Mouse (Mus musculus) neural tube, embryonic 12.5 days (tissue): Measurements from ENCODE around the gene Relch. TPM values are rescaled to one million over a fixed set of nuclear protein-coding genes. Genes with fewer than 3 reads are reported as not detected.
"Not testable (repeated sequence)": the region's sequence is repeated elsewhere in the genome, so short reads cannot be mapped to it uniquely, and the experiment has no call there.

Source experiments
- ATAC-seq: fragments of 200-750 bp; cut with Nextera tagmentation; 2 replicates; pipeline ENCODE4 v1.8.0; 2017; ENCODE audit warnings: low read depth, mild to moderate bottlenecking, moderate TSS enrichment, moderate library complexity; ENCODE audit not compliant: low FRiP score
- H3K27ac ChIP-seq: fragments of 300-500 bp; sonication (generic); 2 replicates; pipeline ENCODE4 v1.5.1; 2016
- H3K27me3 ChIP-seq: fragments of 300-500 bp; sonication (generic); replicated peaks from 2 replicates; pipeline ENCODE4 v1.6.1; 2016; ENCODE audit warnings: mild to moderate bottlenecking
- H3K36me3 ChIP-seq: fragments of 300-500 bp; sonication (generic); 2 replicates; pipeline ENCODE4 v1.6.1; 2016; ENCODE audit warnings: mild to moderate bottlenecking
- H3K4me1 ChIP-seq: fragments of 300-500 bp; sonication (generic); 2 replicates; pipeline ENCODE4 v1.6.1; 2016
- H3K4me2 ChIP-seq: fragments of 300-500 bp; sonication (generic); replicated peaks from 2 replicates; pipeline ENCODE4 v1.6.1; 2016; ENCODE audit warnings: mild to moderate bottlenecking
- H3K4me3 ChIP-seq: fragments of 300-500 bp; sonication (generic); 2 replicates; pipeline ENCODE4 v1.5.1; 2016
- H3K9ac ChIP-seq: fragments of 300-500 bp; sonication (generic); 2 replicates; pipeline ENCODE4 v1.6.1; 2016; ENCODE audit warnings: mild to moderate bottlenecking
- H3K9me3 ChIP-seq: fragments of 300-500 bp; sonication (generic); 2 replicates; pipeline ENCODE4 v1.6.1; 2016; ENCODE audit warnings: mild to moderate bottlenecking
- WGBS: fragments of 180-500 bp; shearing (Covaris S2); methylation state at CpG from one replicate; pipeline ENCODE4 v1.1.7; 2016; 5-methylcytosine and 5-hydroxymethylcytosine counted together
- polyA plus RNA-seq: library from polyadenylated mRNA; unstranded; fragments of >200 nt; fragmentation: Nextera tagmentation; extraction: Ambion mirVana; gene quantifications from 2 replicates; pipeline ENCODE4 v1.2.1, GENCODE M21; 2016

Relch gene
- polyA plus RNA-seq, 1 experiment from 2014 or later, result 46.6 TPM

DNA sequence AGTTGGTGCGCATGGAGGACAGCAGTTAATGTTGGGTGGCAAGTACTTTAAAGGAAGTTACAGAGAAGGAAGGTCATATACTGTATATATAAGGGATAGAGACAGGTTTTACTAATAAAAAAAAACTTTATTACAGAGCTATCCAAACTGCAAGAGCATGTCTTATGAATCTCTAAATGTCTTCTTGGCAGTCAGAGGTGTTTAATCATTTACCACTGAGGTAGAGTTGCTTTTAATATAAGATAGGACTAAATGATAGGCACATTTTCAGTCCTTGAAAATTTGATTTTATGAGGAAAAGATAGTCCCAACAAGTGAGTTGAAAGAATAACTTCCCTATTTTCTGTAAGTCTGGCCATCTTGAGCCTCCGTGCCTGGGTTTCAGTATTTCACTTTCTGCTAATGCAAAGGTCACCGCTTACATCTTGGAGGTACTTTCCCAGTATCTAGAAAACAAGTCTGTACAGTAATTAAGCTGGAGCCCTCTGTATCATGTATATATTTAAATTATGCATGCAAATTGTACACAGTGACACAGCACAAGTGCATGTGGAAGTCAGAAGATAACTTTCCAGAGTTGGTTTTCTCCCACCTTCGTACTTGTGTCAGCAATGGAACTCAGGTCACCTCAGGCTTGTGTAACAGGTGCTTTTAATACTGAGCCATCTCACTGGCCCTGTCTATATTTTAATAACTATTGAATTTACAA, 84.6 kb downstream of the Relch start:
- Histone ChIP-seq H3K4me3 (no peak overlapping the region), H3K9me3 (no peaks in the 10 kb centered on the region), H3K9ac (no peak overlapping the region), H3K4me2 (no peak overlapping the region), H3K27me3 (no peaks in the 10 kb centered on the region), H3K4me1 (no peaks in the 10 kb centered on the region), H3K36me3 (peaks cover 22% of the 10 kb centered on the region), H3K27ac (no peak overlapping the region)
- no peak for ATAC-seq
- WGBS, result 97% methylated on average over 4 of the region's 4 CpGs

DNA sequence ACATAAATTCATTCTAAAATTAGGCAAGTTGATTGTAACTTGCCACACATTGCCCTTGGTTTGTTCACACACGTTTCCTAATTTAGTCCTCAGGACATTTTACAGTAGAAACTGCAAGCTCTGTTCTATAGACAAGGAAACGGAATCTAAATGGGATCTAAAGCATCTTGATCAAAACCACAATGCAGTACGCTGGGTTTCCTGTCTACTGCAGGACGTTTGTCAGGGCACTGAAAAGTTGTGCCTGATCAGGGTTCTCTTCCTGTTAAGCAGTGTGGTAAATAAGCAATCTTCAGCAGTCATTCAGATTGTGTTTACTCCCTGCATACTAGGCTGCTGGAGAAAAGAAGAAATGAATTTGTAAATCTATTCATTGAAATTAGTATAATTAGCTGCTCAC, 88.5 kb downstream of the Relch start:
- H3K27me3 ChIP-seq, result no peaks in the 10 kb centered on the region
- H3K4me1 ChIP-seq, result no peaks in the 10 kb centered on the region
- no peak for ATAC-seq
- no peaks in the 10 kb centered on the region for H3K9me3 ChIP-seq
- no peak overlapping the region for H3K4me2 ChIP-seq
- WGBS, result 85% methylated on average over 4 of the region's 4 CpGs
- no peak overlapping the region for H3K4me3 ChIP-seq
- no peak overlapping the region for H3K27ac ChIP-seq
- peaks cover 8% of the 10 kb centered on the region for H3K36me3 ChIP-seq
- H3K9ac ChIP-seq, result no peak overlapping the region

- H3K27ac ChIP-seq, result no peak overlapping the region
- no peak overlapping the region for H3K9ac ChIP-seq
- no peaks in the 10 kb centered on the region for H3K9me3 ChIP-seq
- ATAC-seq, result no peak
- no peaks in the 10 kb centered on the region for H3K4me1 ChIP-seq
- WGBS, result 76% methylated on average over 1 of the region's 1 CpGs
- no peak overlapping the region for H3K4me3 ChIP-seq
- H3K27me3 ChIP-seq, result no peaks in the 10 kb centered on the region
- peaks cover 8% of the 10 kb centered on the region for H3K36me3 ChIP-seq
- H3K4me2 ChIP-seq, result no peak overlapping the region
Measured at GRCm38 (mm10) chr1:105752944-105753343, 89.3 kb downstream of the Relch start.

DNA sequence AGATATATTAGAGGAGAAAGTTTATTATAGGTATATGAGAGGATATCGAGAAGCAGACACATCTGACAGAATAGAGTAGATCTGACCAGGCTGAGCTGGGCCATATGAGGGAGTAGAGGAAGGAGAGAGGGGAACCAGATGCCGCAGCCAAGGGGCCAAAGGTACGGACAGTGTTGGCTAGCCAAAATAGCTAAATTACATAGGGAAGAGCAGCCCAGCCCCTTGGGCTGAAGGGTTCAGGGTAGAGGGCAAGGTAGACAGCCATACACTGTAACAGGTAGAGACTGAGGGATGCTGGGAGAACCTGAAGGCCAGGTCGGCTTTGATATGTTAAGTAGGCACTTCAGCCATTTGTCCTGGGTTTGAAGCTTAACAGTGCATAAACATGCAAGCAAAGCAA, 95.1 kb downstream of the Relch start:
- H3K36me3 ChIP-seq, result no peaks in the 10 kb centered on the region
- H3K4me2 ChIP-seq, result no peak overlapping the region
- H3K27ac ChIP-seq, result no peak overlapping the region
- H3K9ac ChIP-seq, result no peak overlapping the region
- H3K27me3 ChIP-seq, result no peaks in the 10 kb centered on the region
- no peak overlapping the region for H3K4me3 ChIP-seq
- 0 out of 2 replicates have a peak, but pooled peaks cover under 1% of the 10 kb centered on the region for H3K9me3 ChIP-seq
- ATAC-seq, result no peak
- H3K4me1 ChIP-seq, result no peaks in the 10 kb centered on the region
- 85% methylated on average over 4 of the region's 4 CpGs for WGBS

- Histone ChIP-seq H3K4me2 (no peak overlapping the region), H3K4me3 (no peak overlapping the region), H3K27me3 (no peaks in the 10 kb centered on the region), H3K9ac (no peak overlapping the region), H3K27ac (no peak overlapping the region), H3K36me3 (no peaks in the 10 kb centered on the region), H3K4me1 (no peaks in the 10 kb centered on the region), H3K9me3 (0 out of 2 replicates have a peak, but pooled peaks cover 3% of the 10 kb centered on the region)
- ATAC-seq, result no peak
- 82% methylated on average over 3 of the region's 3 CpGs for WGBS
Measured at GRCm38 (mm10) chr1:105759422-105760165, 95.9 kb downstream of the Relch start.

DNA sequence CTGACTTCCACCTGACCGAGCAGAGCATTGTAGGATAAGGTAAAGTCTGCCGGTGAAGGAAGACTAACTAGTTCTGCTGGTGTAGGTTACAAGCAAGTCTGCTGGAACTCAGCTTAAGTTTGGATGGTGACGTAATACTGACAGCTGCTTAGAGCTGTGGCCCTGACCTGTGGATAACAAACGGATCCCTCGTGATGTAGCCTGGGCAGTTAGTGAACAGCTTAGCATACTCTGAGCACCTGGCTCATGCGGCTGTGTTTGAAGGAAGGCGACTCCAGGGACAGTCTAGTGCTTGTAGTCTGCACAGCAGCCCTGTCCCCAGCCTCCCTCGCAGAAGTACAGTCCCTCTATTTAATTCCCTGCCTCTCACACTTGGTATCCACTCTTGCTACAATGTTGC, 101.9 kb downstream of the Relch start:
- no peaks in the 10 kb centered on the region for H3K27me3 ChIP-seq
- 0 out of 2 replicates have a peak, but pooled peaks cover 3% of the 10 kb centered on the region for H3K9me3 ChIP-seq
- no peak overlapping the region for H3K9ac ChIP-seq
- H3K4me3 ChIP-seq, result no peak overlapping the region
- no peak for ATAC-seq
- 84% methylated on average over 8 of the region's 8 CpGs for WGBS
- no peaks in the 10 kb centered on the region for H3K4me1 ChIP-seq
- no peak overlapping the region for H3K27ac ChIP-seq
- H3K4me2 ChIP-seq, result no peak overlapping the region
- H3K36me3 ChIP-seq, result no peaks in the 10 kb centered on the region

DNA sequence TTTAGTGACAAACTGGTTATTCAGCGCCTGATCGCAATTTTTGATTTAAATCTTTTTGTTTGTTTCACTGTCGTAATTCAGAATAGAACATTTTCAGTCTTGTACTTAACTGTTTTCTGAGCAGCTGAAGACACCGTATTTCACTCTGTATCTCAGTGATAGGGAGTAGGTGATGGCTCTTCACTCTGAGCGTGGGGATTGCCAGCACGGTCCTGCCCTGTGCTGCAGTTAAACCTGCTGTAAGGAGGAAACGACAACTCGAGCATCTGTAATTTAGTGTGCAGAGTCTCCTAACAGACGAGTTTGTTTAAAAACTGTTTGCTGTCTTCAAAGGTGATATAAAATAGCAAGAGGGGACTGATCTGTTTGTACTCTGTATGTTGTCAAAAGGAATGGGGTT, 102.4 kb downstream of the Relch start:
- H3K4me1 ChIP-seq, H3K4me3 ChIP-seq, H3K27ac ChIP-seq, H3K36me3 ChIP-seq, H3K4me2 ChIP-seq, H3K27me3 ChIP-seq, H3K9ac ChIP-seq, ATAC-seq, H3K9me3 ChIP-seq: not testable (repeated sequence)
- 81% methylated on average over 9 of the region's 9 CpGs for WGBS

GRCm38 (mm10) chr1:105768397-105768796, 104.7 kb downstream of the Relch start:
- no peak for ATAC-seq
- H3K36me3 ChIP-seq, result no peaks in the 10 kb centered on the region

DNA sequence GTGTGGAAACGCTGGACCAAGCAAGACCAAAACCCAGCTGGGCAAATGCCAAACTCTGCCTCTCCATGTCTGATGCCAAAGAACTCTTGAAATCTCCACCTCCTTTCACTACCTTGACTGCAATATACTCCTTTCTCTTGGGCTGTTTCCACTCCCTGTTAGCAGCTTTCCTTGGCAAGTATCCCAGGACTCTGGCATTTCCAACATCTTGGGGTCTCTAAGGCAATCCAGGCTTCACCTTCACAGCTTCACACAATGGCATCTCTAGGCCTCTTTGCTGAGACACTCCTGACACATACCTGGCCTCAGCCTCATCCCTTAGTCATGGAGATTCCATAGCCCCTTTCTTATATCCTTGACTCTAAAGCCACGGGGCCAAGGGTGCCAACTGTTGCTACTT, 107.0 kb downstream of the Relch start:
- ATAC-seq, result no peak
- H3K36me3 ChIP-seq, result no peaks in the 10 kb centered on the region
- H3K9me3 ChIP-seq, result no peaks in the 10 kb centered on the region
- H3K27me3 ChIP-seq, result no peaks in the 10 kb centered on the region
- no peak overlapping the region for H3K4me2 ChIP-seq
- no peak overlapping the region for H3K9ac ChIP-seq
- no peaks in the 10 kb centered on the region for H3K4me1 ChIP-seq
- WGBS, result 87% methylated on average over 2 of the region's 2 CpGs
- H3K27ac ChIP-seq, result no peak overlapping the region
- no peak overlapping the region for H3K4me3 ChIP-seq

More at GRCm38 (mm10) chr1:105768397-105768796, 104.7 kb downstream of the Relch start:
- Histone ChIP-seq H3K27me3 (no peaks in the 10 kb centered on the region), H3K4me1 (no peaks in the 10 kb centered on the region), H3K4me2 (no peak overlapping the region), H3K9me3 (0 out of 2 replicates have a peak, but pooled peaks cover 3% of the 10 kb centered on the region), H3K27ac (no peak overlapping the region), H3K4me3 (no peak overlapping the region), H3K9ac (no peak overlapping the region)
- 84% methylated on average over 2 of the region's 2 CpGs for WGBS

DNA sequence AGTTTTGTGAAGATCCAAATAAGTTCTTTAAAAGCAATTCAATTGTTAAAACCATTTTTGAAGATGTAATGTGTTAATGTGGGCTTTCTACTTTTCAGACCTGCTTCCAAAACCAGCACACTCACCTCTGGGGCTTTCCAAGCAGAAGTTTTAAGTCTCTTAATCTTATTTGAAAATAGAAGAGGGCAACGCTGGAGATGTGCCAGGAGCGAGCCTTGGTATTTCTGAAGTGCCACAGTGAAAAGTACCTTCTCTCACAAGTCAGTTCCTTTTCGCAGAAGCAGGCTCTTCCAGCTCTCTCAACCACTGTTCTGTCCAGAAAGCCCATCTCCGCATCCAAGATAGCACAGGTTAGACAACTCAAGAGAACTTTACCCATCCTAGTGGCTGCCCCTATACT, 112.8 kb downstream of the Relch start:
- Histone ChIP-seq H3K9ac (no peak overlapping the region), H3K4me2 (no peak overlapping the region), H3K4me1 (no peaks in the 10 kb centered on the region), H3K4me3 (no peak overlapping the region), H3K36me3 (no peaks in the 10 kb centered on the region), H3K27ac (no peak overlapping the region), H3K27me3 (peaks cover 16% of the 10 kb centered on the region), H3K9me3 (no peaks in the 10 kb centered on the region)
- 85% methylated on average over 4 of the region's 4 CpGs for WGBS
- no peak for ATAC-seq

DNA sequence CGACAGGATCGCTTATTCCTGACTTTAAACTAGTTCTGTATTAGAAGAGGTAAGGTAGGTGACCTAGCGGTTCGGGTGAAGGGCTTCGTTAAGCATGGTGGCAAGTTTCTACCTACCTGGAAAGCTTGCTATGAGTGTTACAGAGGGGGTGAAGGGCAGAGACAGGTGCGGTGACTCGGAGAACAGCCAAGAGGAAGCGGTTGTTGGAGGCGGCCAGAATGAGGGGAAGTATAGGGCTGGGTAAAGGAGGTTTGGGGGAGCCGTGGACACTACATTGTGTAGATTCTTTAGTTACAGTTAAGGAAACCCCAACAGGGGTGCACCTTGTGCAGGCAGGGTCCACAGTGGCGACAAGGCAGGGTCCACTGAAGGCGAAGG, 116.4 kb downstream of the Relch start:
- ATAC-seq, result no peak
- Histone ChIP-seq H3K27me3 (peaks cover 28% of the 10 kb centered on the region), H3K9me3 (no peaks in the 10 kb centered on the region), H3K27ac (no peak overlapping the region), H3K36me3 (no peaks in the 10 kb centered on the region), H3K4me1 (no peaks in the 10 kb centered on the region), H3K9ac (peak overlapping the region; percentile 55; the same call in 1 of the 2 replicates), H3K4me3 (peak overlapping the region; percentile 50), H3K4me2 (peak overlapping the region; percentile 85)
- 39% methylated on average over 12 of the region's 12 CpGs for WGBS

GRCm38 (mm10) chr1:105780457-105781364, 117.0 kb downstream of the Relch start, which contains the start of gene Tnfrsf11a:
Tnfrsf11a (plus strand) TSS chr1:105780718.
- Histone ChIP-seq H3K9ac (peak within 1 kb of the TSS; percentile 55), H3K36me3 (no peaks in the 10 kb centered on the region), H3K4me3 (peak within 1 kb of the TSS; percentile 50), H3K9me3 (no peaks in the 10 kb centered on the region), H3K4me2 (peak within 1 kb of the TSS; percentile 85), H3K27me3 (peaks cover 28% of the 10 kb centered on the region), H3K4me1 (no peaks in the 10 kb centered on the region), H3K27ac (no peak within 1 kb of the TSS)
- ATAC-seq, result peak; percentile 75
- WGBS, result 4% methylated on average over 62 of the region's 77 CpGs
